Mouse (Mus musculus): ENCODE measurements around the gene Scamp1. TPM values are rescaled to one million over a fixed set of nuclear protein-coding genes. Genes with fewer than 3 reads are reported as not detected.
A peak's percentile ranks its signal among the peaks of the same experiment; 100 is the strongest.

Gene Scamp1
- total RNA-seq, 4 experiments from 2014 or later: 163 to 188 (median 179) TPM

DNA sequence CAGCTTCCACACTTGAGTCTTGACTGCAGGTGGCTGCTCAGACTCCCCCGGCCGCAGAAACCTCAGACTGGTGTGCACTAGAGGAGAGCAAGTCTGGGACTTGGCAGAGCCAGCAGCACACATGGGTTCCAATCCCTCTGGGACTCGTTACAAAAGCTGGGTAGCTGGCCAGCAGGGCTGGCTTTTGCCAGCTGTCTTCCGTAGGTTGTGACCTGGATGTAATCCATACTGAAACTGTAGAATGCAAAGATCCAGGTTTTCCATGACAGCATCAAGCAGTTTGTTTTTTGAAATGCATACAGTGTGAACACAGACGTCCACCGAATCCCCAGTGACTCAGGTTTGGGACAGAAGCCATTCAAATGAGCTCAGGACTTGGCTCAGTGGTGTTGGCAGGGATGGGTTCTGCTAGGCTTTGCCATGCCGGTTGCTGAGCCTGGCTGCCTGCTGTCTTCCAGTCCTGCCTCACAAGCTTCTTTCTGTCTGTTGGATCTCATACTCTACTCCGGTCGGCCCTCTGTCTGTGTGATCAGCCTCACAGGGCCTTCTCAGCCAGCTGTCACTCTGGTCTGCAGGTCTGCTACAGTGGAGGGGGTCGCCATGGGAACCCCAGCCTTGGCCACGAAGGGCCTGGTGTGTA lies 107.1 kb downstream of the Scamp1 start:
- peak; percentile 83 to 88 for DNase-seq (ENCODE audit: low spot score in 2 of 2)

DNA sequence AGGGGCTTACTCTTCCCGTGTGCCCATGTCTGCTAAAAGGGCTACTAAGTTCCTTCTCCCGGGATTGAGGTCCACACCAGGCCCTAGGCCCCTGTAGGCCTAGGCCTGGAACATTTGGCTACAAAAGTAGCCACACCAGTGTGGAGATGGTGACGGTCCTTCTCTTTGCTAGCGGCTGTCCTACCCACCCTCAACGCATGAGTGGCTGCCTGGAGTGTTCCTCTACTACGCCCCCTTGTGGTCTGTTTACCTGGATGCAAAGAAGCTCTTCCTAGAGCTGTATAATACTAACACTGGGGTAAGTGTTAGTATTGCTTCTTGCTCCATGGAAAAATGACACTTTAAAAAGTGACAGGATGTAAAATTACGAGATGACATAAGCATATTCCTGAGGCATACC lies 108.5 kb downstream of the Scamp1 start:
- no peak for DNase-seq (ENCODE audit: low spot score in 2 of 2)

DNA sequence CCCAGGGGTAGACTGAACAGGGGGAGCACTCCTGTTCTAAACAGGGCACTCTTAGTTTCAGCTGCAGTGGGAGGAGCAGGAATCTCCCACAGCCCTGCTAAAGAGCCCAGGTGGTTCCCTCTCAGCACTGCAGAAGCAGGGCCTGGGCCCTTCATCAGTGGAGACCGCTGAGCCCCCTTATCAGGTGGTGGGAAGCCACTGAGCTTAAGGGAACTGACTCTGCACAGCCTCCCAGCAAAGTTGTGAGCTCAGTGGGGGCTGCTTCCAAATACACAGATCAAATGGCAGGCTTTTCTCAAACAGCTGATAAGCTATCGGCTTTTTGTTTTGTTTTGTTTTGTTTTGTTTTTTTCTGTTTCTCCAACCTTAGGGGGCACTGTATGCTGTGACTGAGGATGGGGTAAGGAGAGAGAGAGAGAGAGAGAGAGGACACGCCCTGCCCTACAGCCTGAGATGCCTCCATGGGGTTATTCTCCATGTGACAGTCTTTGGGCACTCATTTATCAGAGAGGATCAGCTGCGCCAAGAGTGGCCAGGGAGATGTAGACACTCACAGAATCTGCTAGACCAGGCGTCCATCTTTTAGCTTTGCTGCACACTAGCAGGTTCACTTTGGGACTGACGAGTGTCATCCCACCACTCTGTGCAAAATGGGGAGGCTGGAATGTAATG lies 110.1 kb downstream of the Scamp1 start:
- no peak for DNase-seq (ENCODE audit: low spot score in 2 of 2)

DNA sequence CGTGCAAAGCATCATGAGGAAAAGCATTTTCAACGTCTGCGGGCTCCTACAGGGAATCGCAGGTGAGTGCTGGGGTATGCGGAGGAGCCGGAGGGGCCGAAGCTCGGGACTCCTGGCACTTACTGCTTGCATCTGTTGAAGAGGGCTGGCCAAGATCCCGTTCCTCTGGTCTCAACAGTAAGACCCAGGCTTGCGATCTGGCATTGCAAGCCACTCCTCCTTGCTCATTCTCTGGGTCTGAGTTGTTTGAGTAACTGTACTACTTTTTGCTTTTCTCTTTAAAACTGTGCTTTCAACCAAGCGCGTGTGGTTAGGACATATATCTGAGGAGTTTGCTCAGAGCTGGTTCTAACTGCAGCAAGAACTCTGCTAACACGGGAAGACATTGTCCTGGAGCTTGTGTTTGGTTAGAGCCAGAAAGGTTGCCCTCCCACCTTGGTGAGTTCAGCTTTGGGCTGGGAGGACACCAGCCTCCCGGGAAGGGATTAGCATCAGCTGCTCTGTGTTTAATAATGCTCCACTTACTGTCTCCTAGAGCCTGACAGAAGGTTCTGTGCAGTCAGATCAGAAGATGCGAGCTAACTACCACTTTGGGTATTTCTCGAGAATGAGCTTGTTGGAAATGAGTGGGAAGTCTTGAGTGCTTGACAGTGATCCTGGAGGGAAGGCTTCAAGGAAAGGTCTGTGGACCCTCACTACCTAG lies 110.9 kb downstream of the Scamp1 start:
- DNase-seq (ENCODE audit: low spot score in 2 of 2): no peak

DNA sequence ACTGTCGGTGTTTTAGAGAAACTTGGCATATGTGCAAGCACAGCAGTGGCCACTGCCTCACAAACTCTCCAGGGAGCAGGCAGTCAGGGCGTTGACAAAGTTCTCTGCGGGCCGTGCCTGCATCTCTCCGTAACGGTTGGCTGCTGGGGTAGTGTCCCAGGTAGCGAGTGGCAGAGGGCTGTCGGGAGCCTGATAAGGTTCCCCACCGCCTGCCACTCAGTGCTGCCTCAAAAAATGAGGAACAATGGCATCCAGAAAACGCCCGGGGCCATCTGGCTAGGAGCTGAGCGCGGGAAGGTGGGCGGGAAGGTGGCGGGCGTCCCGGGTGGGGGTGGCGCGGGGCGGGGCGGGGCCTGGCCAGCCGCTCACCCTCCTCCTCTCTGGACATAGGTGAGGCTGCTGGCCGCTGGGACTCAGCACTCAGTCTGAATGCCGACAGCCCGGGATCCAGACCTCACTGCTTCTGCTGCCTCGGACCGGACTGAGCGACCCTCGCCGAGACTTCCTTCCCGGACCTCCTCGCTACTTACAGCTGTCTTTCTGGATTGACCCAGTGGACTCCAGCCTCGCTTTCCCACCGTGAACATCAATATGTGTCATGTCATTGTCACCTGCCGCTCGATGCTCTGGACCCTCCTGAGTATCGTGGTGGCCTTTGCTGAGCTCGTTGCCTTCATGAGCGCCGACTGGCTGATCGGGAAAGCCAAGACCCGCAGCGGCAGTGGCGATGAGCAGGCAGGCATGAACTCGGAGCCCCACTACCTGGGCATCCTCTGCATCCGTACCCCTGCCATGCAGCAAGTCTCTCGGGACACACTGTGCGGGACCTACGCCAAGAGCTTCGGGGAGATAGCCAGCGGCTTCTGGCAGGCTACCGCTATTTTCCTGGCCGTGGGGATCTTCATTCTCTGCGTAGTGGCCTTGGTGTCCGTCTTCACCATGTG lies 111.8 kb downstream of the Scamp1 start:
- peak; percentile 23 to 42 for DNase-seq (ENCODE audit: low spot score in 2 of 2)

DNA sequence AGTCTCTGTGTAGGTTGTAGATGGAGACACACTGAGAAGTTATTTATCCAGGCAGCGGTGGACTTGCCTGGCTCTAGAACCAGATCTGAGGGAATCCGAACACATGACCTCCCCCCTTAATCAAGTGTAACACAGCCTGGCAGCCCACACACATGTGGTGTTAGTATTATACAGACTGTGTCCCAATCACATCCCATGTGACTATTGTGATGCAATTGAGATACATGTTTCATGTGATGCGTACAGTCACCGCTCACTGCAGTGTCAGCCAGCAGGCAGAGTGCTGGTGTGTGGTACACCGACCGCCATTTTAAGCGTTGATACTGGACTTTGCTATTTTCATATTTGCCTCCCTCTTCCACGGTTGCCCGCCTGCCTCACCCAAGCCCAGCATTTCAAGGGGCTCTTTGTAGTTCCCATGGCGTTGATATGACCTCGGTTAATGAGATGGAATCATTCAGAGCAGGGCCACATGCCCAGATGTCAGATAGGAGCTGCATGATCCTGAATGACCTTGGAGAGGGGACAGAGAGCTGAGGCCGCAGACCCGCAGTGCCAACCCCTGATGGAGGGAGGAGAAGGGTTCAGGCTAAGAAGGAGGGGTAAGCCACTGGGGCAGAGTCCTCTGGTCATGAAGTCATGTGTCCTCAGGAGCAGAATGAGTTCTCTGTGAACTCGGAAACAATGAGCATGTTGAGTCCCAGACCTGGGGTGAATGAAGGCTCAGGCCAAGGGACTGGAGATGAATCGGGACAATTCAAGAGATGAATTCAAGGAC lies 112.9 kb downstream of the Scamp1 start:
- DNase-seq (ENCODE audit: low spot score in 2 of 2): peak; percentile 42 to 47

DNA sequence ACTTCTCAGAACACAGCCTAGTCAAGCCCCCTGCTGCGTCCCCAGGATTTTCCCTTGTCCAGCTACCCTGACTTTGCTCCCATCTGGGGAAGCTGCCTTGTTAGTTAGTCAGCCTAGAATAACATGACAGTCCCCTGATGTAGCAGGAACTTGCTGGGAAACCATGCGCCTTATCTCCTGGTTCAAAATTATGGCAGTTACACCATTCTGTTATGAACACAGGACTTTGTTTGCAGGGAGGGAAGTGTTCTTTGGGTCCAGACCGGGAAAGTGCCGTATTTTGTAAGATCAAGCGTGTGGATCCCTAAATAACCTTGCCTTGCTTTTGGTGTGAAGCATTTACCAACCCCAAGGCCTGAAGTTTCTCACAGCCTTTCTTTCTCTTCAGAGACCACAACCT lies 114.0 kb downstream of the Scamp1 start:
- no peak for DNase-seq (ENCODE audit: low spot score in 2 of 2)

DNA sequence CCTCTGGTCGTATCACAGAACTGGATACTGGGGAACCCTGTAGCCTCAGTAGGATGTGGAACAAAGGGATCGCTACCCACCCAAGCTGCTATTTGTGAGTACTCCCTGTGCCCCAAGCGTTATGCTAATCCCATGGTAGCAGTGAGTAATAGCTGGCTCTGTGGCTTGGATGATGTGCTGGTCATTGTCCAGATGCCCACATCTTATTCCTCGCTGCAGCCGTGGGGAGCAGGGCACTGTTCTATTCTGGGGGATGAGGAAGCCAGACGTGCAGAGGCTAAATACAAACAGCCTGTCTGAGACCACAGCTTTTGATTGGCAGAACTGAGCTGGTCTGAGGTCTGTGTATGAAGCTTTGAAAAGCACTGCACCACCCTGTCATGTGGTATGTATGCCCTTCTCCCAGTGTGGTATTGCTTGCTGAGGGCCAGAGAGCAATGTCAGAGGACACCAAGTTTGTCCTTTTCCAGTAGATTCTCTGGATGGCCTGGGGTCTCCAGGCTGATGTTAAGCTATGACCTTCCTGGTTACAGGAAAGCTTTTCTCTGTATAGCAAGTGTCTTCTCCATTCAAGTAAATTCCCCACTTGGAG lies 116.2 kb downstream of the Scamp1 start:
- DNase-seq (ENCODE audit: low spot score in 2 of 2): no peak

DNA sequence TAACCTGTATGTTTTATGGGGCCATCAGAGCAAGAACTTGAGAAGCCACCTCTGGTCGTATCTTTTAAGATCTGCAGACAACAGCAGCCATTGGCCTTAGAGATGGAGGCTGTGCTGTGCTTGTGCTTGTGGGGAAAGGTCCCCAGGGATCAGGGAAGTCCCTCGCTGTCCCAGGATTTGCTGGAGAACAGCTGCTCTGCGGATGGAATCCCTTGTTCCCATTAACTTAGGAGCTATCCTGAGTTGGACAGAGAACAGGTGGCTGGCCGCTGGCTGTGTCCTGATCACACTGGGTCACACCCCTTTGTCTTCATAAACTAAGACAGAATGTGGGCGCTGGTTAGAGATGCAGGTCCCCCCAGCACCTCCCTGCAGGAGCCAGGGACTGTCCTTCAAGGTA lies 117.3 kb downstream of the Scamp1 start:
- no peak for DNase-seq (ENCODE audit: low spot score in 2 of 2)

DNA sequence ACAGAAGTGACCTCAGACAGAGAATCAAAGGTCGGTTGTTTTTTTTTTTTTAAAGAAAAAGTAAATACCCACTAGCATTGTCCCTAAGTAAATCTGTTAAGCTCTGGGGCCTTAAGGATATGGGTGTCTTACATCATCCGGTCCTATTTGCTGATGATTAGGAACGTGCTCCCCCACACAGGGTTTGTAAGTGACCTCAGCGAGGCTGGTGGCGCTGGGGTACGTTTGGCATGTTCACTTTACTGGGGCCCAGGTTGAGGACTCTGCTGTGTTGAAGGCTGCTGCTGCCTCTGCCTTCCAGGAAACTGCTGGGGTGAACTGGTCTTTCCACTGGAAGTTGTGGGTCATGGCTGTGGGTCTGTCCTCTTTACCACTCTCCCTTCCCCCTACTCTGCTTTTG lies 121.2 kb downstream of the Scamp1 start:
- no peak for DNase-seq (ENCODE audit: low spot score in 2 of 2)

DNA sequence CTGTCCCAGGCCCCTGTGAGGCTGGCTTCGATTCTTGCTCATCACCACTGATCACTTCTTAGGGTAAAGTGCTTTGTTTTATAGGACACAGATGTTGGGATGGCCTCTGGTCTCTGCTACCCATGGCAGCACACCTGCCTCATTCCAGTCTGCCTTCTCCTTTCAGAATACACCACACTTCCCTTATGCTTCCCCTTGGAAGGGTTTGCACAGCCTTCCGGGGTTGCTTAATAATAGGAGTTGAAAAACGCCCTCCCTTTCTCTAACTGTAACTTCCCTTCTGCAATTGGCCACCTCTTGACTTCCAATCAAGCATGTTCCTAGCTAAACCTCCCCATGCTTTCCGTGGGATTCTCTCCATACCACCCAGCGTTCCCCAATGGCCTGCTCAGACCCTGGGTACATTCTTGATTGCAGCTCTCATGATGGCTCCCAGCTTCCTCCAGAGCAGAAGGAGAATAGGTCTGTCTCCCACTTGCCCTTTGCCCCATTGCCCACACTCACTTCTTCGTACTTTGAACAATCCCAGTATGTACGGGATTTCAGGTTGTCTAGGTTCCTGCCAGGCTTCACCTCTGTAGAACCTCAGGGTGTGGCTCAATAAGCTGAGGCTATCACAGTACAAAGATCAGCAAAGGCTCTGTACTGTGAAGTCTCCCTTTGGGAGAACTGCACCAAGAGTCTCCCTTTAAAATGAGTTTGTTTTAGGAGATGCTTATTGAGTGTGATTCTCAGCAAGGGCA lies 126.0 kb downstream of the Scamp1 start:
- DNase-seq (ENCODE audit: low spot score in 2 of 2): no peak

DNA sequence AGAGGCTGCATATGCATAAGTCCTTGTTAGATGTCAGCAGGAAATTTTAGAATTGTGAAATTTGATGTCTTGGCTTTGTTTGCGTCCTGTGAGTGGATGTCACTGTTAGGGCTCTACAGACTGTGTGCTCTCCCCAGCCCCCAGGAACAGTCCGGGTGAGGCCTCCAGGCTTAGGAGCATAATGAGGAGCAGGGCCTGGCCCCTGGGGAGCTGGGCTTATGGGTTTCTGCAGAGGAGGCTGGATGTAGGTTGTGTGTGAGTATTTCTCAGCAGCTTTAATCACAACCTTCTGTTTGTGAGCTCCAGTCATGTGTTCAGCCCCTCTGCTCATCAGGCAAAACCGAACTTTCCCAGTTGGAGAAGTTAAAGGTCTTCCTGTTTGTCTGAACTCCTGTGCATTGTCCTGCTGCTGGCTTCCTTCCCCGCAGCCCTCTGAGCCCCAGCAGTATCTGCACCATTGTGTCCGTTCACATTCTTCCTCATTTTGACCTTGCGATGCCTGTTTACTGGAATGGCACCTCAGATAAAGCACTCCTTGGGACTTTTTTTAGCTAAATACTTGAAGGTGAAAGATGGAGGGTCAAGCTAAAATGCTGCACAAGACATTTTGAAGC lies 126.7 kb downstream of the Scamp1 start:
- no peak for DNase-seq (ENCODE audit: low spot score in 2 of 2)

DNA sequence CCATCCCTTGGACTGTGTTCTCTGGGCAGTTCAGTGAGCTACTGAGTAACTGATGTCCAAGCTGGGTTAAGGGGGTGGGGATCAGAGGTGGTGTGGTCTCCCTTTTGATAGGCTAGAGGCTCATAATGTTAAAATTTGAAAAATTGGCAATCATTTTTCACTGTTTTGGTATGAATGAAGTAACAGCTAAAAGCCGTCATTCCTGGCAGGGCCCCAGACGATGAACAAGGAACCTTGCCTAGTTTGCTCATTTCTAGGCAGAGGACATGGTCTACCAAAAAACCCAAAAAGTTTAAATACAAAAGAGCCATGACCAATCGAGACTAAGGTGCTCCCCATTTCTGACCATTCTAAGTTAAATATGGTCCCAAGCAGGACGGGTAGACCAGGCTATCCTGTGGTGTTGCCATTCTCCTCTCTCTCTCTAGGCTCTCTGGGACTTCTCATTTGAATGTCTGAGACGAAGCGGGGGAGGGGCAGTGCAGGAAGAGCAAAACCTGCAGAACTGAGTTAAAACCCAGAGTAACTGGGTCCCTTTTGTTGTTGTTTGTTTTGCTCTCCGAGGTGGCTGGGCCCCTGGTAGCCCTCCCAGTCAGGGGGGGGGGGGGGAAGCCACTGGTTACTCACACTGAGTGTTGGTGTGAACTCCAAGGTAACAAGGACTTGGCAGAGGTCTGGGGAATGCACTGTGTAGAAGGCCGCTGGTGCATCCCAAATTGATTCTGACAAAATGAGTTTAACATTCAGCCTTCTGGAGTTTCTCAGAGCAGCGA lies 129.8 kb downstream of the Scamp1 start:
- DNase-seq (ENCODE audit: low spot score in 2 of 2): no peak

DNA sequence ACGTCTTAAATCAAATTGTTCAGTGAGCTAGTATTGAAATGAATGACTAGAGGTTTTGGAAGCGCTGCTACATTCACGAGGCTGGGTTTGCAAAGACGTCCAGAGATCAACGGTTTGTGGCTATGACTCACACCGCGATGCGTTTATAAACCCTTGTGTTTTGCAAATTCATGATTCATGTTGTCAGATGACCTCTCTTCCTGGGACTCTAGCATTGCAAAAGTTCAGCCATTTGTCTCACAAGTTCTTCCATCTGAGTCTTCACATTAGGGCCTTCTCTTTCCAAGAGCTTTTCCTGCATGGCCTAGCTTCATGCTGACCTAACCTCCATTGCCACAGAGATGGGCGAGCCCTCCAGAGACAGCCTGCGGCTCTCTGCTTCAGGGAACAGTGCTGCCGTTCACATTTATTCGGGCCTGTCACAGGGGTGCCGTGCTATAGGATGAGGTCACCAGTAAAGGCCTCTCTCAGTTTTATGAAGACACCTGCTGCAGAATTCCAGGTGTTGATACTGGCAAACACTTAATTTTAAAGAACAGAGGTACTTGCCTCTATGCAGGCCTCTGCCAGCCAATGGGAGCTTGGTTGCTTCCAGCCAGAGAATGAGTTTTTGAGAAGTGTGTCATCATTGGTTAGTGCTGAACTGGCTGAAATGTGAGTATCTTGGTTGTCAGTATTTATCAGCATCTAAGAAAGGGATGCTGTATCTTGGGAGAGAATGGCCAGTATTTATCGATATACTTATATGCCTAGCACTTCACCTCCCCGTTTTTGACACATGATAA lies 131.0 kb downstream of the Scamp1 start:
- no peak for DNase-seq (ENCODE audit: low spot score in 2 of 2)

DNA sequence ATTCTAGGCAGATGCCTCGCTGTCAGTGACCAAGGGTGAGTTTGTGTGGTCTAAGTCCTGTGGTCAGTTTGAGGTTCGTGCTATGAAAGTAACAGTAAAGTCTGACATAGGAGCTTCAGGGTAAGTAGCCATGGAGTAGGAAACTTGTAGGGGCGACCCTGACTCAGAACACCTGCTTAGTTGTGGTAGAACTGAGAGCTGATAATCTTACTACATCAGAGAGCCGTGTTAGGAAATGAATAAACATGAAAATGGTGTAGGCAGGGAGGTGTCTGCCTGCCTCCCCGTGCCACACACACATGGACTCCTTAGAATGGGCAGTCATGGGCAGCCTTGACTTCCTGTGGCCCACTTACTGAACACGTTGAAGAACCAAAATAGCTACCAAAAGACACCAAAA lies 132.0 kb downstream of the Scamp1 start:
- DNase-seq (ENCODE audit: low spot score in 2 of 2): no peak

DNA sequence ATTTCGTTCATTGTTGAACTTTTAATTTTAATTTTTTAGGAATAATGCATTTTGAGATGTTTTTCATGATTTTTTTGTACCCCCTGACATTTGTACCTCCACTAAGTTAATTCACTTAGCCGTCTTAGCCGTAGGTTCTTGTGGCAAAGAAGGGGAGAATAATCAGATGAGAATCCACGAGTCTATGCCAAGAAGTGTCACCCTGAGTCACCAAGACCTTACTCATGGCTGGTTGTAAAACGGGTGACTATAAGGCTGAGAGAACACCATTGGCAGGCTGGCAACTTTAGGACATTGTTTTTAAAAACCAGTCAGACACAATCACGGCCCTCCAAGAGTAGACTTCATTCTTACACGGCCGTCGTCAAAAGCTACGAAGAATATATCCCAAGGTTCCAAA lies 132.8 kb downstream of the Scamp1 start:
- no peak for DNase-seq (ENCODE audit: low spot score in 2 of 2)

Data from layer of hippocampus, adult 8-10 months (tissue).